In genomic region chr5:120134000-120134399, GRCm38 (mm10) we compare ENCODE assay signal across 10 mouse cellular contexts. TPM values are rescaled to one million over a fixed set of nuclear protein-coding genes. Genes with fewer than 3 reads are reported as not detected.
A peak's percentile ranks its signal among the peaks of the same experiment; 100 is the strongest.
DNase-seq lines count a peak whose midpoint lies in the region; ATAC-seq and TF ChIP-seq lines count a peak whose summit lies in the region.
"Had no signal": no experiment of that assay in that cellular context is flagged by ENCODE, and none has a peak within 500 bp of the region (broad histone marks: within the 10 kb centered on the region; RNA-seq: fewer than 3 reads in every experiment).

No protein-coding gene starts in this region.

- WGBS in cerebellum, adult 2 months, result 41% methylated on average over 6 of the region's 6 CpGs
- WGBS in liver, postnatal 0 days (ENCODE audit: insufficient replicate concordance), result 40% methylated on average over 6 of the region's 6 CpGs

- peak; percentile 80 for TF ChIP-seq CTCF in cerebellum, adult 2 months (IDR thresholded peaks at IDR 0.05; ENCODE audit: borderline replicate concordance, insufficient read depth, low read depth, low read length)
- peak; percentile 89 for TF ChIP-seq CTCF in testis, adult 2 months (IDR thresholded peaks at IDR 0.05; ENCODE audit: control insufficient read depth, insufficient read depth, insufficient replicate concordance, low read depth, low read length)
- TF ChIP-seq CTCF in liver, postnatal 0 days (IDR thresholded peaks at IDR 0.05; ENCODE audit: low read depth), result peak; percentile 94

- no peaks in the 10 kb centered on the region for H3K27me3 ChIP-seq in cerebellum, adult 2 months (ENCODE audit: control insufficient read depth, insufficient read depth, low read length)
- no peaks in the 10 kb centered on the region for H3K27me3 ChIP-seq in testis, adult 2 months (ENCODE audit: control insufficient read depth, insufficient read depth, low read length)
- no peaks in the 10 kb centered on the region for H3K27me3 ChIP-seq in liver, postnatal 0 days (ENCODE audit: insufficient read depth, low read length)
- H3K27me3 ChIP-seq: neural tube, embryonic 13.5 days; Patski had no signal

- H3K9me3 ChIP-seq in liver, postnatal 0 days (ENCODE audit: low read length), result no peaks in the 10 kb centered on the region
- H3K9me3 ChIP-seq: neural tube, embryonic 13.5 days had no signal

- peak; percentile 39 to 49 for DNase-seq in cerebellum, adult 2 months
- no peak for DNase-seq in cerebellum, adult 9-11 months
- no peak for DNase-seq in testis, postnatal 14 days (ENCODE audit: low spot score)
- DNase-seq in embryo, embryonic 11 days, result peak; percentile 62
- peak; percentile 53 to 56 for DNase-seq in kidney, postnatal 25 days
- DNase-seq in liver, postnatal 0 days, result peak; percentile 67
- peak; percentile 51 for DNase-seq in spleen, adult 12 weeks (ENCODE audit: low spot score)

- no peak for TF ChIP-seq EP300 in liver, postnatal 0 days (IDR thresholded peaks at IDR 0.05; ENCODE audit: low read depth)

- no peak overlapping the region for H3K27ac ChIP-seq in cerebellum, adult 2 months (ENCODE audit: insufficient read depth, low read length)
- H3K27ac ChIP-seq in testis, adult 2 months (ENCODE audit: control insufficient read depth, insufficient read depth, low read depth, low read length), result no peak overlapping the region
- no peak overlapping the region for H3K27ac ChIP-seq in liver, postnatal 0 days (ENCODE audit: low read depth)
- H3K27ac ChIP-seq: neural tube, embryonic 13.5 days had no signal

- 0 out of 2 replicates have a peak, but pooled peaks cover 1% of the 10 kb centered on the region for H3K4me1 ChIP-seq in cerebellum, adult 2 months (ENCODE audit: control insufficient read depth, insufficient read depth, low read length)
- no peaks in the 10 kb centered on the region for H3K4me1 ChIP-seq in testis, adult 2 months (ENCODE audit: control insufficient read depth, insufficient read depth, low read length)
- peaks cover 48% of the 10 kb centered on the region for H3K4me1 ChIP-seq in liver, postnatal 0 days (ENCODE audit: insufficient read depth)

- no peak for TF ChIP-seq POLR2A in cerebellum, adult 2 months (IDR thresholded peaks at IDR 0.05; ENCODE audit: borderline replicate concordance, insufficient read depth, low read length)
- TF ChIP-seq POLR2A in testis, adult 2 months (IDR thresholded peaks at IDR 0.05; ENCODE audit: control insufficient read depth, low read depth, low read length), result no peak

- no peak overlapping the region for H3K4me3 ChIP-seq in cerebellum, adult 2 months (replicated peaks; ENCODE audit: insufficient read depth, low read depth, low read length)
- no peak overlapping the region for H3K4me3 ChIP-seq in testis, adult 2 months (ENCODE audit: control insufficient read depth, low read depth, low read length)
- H3K4me3 ChIP-seq in liver, postnatal 0 days (ENCODE audit: low read depth, low read length), result no peak overlapping the region
- H3K4me3 ChIP-seq: neural tube, embryonic 13.5 days had no signal

- no peaks in the 10 kb centered on the region for H3K36me3 ChIP-seq in testis, adult 2 months (ENCODE audit: control insufficient read depth, insufficient read depth, low read length)
- H3K36me3 ChIP-seq in liver, postnatal 0 days (replicated peaks; ENCODE audit: insufficient read depth, low read length), result peaks cover 24% of the 10 kb centered on the region

- ATAC-seq in liver, postnatal 0 days, result no peak
- ATAC-seq: Patski had no signal

- H3K4me2 ChIP-seq in liver, postnatal 0 days (ENCODE audit: low read depth, low read length), result no peak overlapping the region
- H3K4me2 ChIP-seq: neural tube, embryonic 13.5 days had no signal

- no peak overlapping the region for H3K9ac ChIP-seq in liver, postnatal 0 days (replicated peaks)
- H3K9ac ChIP-seq: neural tube, embryonic 13.5 days had no signal

RNA-seq across cellular contexts. Expression of gene Rbm19, which starts 17.7 kb away (rescaled TPM):
- 13.8 and 15.3 TPM in 2 replicates for polyA plus RNA-seq in cerebellum, adult 2 months (2012; rRNA removed)
- 11.8 and 12.2 TPM in 2 replicates for polyA plus RNA-seq in testis, adult 2 months (2012; rRNA removed)
- polyA plus RNA-seq in liver, postnatal 0 days (2015; fragmentation: Nextera tagmentation; extraction: Ambion mirVana), result 6.8 and 6.9 TPM in 2 replicates

Comparison
In these comparisons a context has a peak if more than half of its experiments do, and no peak if none do; other contexts are left out.
1. DNase-seq: peak in cerebellum, adult 2 months (2 of 2), embryo, embryonic 11 days (single experiment), kidney, postnatal 25 days (2 of 2), liver, postnatal 0 days (single experiment) and spleen, adult 12 weeks (single experiment); none in cerebellum, adult 9-11 months (single experiment) and testis, postnatal 14 days (single experiment).
2. Peak in every context shown above with its lines, with median percentiles within 50 percentile points of each other: CTCF ChIP-seq.